Mouse (Mus musculus) WW6 (cell line): ENCODE measurements around the gene Theg.
A peak's percentile ranks its signal among the peaks of the same experiment; 100 is the strongest.

Source experiments
- DNase-seq: peaks from one replicate; pipeline ENCODE4 v3.0.0-alpha.2; 2013; ENCODE audit warnings: low read depth, low spot score

Theg gene

DNA sequence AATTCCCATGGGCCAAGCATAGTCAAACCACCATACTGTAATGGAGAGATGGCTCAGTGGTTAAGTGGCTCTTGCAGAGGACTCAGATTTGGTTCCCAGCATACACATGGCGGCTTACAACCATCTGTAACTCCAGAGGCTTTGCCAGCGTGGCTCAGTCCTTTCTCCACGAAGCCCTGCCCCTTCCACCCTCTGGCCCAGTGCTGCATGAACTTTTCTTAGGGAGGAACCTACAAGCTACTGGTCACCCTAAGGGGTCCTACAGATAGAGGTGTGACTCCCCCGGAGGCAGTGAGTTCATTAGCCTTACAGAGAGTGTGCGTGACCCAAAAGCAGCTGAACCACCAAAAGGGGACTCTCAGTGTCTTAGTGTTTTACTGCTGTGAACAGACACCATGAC is 30.2 kb downstream of the Theg start:
- DNase-seq, result no peak

GRCm38 (mm10) chr10:79555238-79555724 is 31.9 kb downstream of the Theg start:
- DNase-seq, result no peak

GRCm38 (mm10) chr10:79554330-79555237 is 32.5 kb downstream of the Theg start, which contains the start of gene Mier2:
Mier2 (minus strand) TSS chr10:79555199.
- peak; percentile 70 for DNase-seq

DNA sequence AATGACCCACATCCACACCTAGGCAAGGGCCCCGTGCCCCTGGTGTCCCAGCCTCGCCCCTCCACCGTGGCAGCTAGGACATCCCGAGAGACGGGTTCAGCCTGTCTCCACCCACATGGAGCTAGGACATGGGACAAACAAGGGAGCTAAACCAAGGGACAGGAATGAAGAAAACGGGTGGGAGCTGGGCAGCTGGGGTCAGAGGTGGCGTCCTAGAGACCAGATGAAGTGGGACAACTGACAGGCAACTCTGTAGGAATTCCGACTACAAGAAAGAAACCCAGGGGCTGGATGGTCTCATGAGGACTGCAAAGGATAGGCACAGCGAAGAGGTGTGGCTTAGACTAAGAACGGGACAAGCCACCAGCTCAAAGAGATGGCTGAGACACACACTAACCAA is 33.4 kb downstream of the Theg start:
- no peak for DNase-seq

GRCm38 (mm10) chr10:79553176-79553575 is 34.0 kb downstream of the Theg start:
- no peak for DNase-seq

- DNase-seq, result no peak
Measured at GRCm38 (mm10) chr10:79552531-79552930, 34.6 kb downstream of the Theg start.

GRCm38 (mm10) chr10:79550366-79550765 is 36.8 kb downstream of the Theg start:
- no peak for DNase-seq

GRCm38 (mm10) chr10:79548971-79549723 is 38.0 kb downstream of the Theg start:
- no peak for DNase-seq

DNA sequence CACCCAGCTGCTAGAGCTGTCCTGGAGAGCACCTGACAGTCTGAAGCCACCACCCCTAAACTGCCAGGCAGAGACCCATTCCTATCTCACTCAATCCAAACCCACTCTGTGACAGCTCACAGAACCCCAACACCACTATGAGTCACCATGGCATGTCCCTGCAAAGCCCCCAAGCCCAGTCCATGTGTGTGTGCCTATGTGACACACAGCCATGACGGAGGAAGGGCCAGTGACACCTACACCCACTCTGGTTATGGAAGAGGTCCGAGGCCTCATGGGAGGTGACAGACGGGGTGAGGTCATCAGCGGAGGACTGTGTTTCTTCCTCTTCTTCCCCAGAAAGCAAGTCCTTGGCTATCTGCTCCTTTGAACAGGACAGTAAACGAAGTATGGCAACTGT is 38.6 kb downstream of the Theg start:
- no peak for DNase-seq

- DNase-seq, result no peak
Measured at GRCm38 (mm10) chr10:79547148-79547675, 39.9 kb downstream of the Theg start.

DNA sequence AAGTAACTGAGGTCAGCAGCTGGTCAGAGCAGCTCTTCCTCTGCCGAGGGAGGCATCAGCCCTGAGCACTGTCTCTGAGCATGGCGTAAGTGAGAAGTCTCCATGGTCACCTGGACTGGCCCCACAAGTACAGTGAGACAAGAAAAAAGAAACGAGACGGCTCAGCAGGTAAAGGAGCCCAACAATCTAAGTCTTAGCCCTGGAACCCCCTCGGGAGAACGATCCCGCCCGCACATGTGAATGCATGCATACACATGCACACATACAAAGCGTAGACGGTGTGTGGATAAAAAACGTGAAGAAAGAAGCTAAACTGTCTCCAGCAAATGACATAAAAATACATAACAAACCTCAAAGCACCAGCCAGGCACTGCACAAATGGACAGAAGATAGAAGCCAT is 40.6 kb downstream of the Theg start:
- no peak for DNase-seq

DNA sequence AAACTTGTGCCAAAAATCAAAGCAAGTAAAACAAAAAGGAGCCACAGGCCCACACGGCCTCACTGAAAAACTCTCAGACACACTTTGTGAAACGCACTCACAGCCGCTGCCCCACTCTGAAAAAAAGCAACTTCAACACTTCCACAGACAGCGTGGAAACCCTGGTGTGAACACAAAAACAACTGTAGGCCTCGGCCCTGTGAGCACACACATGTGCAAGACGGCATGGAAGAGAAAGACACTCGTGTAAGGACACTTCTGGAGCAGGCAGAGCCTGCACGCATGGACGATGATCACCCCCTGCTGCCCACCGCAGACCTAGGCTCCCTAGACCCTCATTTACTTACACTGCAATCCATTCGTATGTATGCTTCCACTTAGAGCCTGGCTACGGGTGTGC is 41.2 kb downstream of the Theg start:
- no peak for DNase-seq

- DNase-seq, result no peak
Measured at GRCm38 (mm10) chr10:79544631-79545030, 42.5 kb downstream of the Theg start.

GRCm38 (mm10) chr10:79543884-79544597 is 43.1 kb downstream of the Theg start:
- DNase-seq, result no peak

GRCm38 (mm10) chr10:79542171-79542570 is 45.0 kb downstream of the Theg start:
- DNase-seq, result no peak

DNA sequence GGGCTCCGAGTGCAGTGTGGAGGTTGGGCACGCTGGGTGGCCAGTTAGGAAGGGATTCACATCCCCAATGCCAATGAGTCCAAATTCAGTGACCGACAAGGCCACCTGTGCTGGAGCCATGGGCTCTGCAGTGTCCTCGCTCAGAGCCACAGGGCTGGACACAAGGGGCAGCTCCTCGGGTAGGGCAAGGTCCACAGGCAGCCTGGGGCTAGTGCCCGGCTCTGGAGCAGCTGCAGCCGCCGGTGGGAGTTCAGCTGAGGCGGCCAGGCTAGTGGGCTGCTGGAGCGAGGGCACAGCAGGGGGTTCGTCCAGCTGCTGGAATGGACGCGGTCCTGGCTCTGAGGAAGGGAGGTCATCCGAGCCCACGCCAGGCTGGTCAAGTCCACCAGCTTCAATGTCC is 45.6 kb downstream of the Theg start:
- DNase-seq, result no peak

- DNase-seq, result no peak
Measured at GRCm38 (mm10) chr10:79540746-79541145, 46.4 kb downstream of the Theg start.

GRCm38 (mm10) chr10:79539701-79540495 is 47.2 kb downstream of the Theg start:
- DNase-seq, result no peak

DNA sequence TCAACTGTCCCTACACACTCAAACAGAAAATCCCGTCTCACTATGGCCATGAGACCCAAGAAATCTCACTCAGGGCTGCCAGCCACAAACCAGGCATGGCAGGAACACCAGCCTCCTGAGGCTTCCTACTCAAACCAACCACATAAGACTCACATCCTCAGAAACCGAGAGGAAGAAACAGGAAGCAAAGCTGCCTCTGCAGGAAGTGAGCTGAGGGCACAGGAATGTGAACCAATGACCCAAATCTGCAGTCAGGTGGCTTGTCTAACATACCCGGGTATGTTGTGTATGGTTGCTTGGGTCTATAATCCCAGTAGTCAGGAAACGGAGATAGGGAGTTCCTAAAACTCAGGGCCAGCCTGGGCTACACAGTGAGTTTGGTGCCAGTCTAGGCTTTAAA is 48.3 kb downstream of the Theg start:
- DNase-seq, result no peak

- no peak for DNase-seq
Measured at GRCm38 (mm10) chr10:79538323-79538722, 48.8 kb downstream of the Theg start.

DNA sequence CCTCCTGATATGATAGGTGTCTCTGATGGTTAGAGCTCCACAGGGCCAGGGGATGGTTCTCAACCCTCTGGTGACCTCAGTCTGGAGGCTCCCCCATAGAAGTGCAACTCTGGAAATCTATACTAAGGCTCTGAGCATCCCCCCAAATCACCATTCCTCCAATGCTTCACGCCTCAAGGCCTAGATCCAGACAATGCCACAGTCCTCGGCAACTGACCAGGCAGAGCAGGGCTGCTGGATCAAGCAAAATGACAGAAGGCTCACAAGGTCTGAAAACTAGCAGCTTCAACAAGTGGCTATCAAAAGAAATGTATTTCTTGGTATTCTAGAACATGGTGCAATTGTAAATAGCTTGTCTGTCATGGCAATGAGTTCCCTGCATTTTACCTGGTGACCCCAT is 49.4 kb downstream of the Theg start:
- DNase-seq, result no peak
